Mouse (Mus musculus) megakaryocyte, embryonic 14.5 days (primary cell): Measurements from ENCODE around the gene Mum1.

Source experiments
- FLI1 ChIP-seq: IDR thresholded peaks from 2 replicates; pipeline ENCODE4 v1.6.1; 2012; ENCODE audit warnings: low read length, inconsistent platforms, mixed read lengths
- GATA1 ChIP-seq: IDR thresholded peaks from 3 replicates; pipeline ENCODE4 v1.6.1; 2012; ENCODE audit warnings: mixed read lengths, low read length, inconsistent platforms, borderline replicate concordance

DNA sequence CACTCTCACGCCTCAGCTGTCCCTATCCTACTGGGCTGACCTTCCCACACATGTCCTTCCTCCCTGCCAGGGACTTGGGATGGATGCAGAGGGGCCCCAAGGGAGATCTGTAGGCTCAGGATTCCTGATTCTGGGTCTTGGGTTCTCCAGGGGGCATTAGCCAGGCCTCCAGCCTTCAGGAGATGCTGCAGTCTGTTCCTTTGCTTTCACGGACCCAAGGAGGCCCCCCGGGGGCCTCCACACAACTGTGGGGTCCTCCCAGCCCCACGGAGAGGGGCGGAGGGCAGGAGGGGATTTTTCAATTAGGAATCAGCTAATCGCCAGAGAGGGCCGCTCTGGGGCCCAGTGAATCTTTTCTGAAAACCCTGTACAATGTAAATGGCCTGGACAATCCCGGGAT, 31.8 kb upstream of the Mum1 start:
- no peak for TF ChIP-seq GATA1
- no peak for TF ChIP-seq FLI1
